Mouse (Mus musculus): Measurements from ENCODE around the gene Padi1. TPM values are rescaled to one million over a fixed set of nuclear protein-coding genes. Genes with fewer than 3 reads are reported as not detected.
A peak's percentile ranks its signal among the peaks of the same experiment; 100 is the strongest.

The Padi1 gene
- polyA plus RNA-seq, 1 experiment from 2014 or later = 0.02 TPM

DNA sequence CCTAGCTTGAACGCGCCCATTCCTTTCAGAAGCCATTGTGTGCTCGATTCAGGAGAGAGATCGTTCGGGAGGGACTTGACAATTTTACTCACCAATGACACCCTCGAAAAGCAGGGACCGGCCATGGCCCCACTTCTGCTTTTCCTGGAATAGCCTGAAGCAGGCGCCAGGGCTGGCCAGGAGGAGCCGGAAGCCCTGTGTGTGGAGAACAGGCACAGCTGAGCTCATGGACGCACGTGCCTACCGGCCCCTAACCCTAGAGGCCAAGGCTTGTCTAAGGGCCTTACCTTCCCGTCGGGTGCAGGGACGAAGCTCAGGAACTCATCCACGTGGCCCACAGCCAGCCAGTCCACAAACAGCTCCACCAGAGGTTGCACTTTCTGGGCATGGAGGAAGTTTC is 54.5 kb downstream of the Padi1 start:
- H3K9me3 ChIP-seq (ENCODE audit: low read length) = 0 out of 2 replicates have a peak, but pooled peaks cover 3% of the 10 kb centered on the region
- H3K4me1 ChIP-seq (ENCODE audit: insufficient read depth) = no peaks in the 10 kb centered on the region; the same call in 1 of the 2 replicates
- H3K4me2 ChIP-seq (ENCODE audit: low read depth, low read length) = no peak overlapping the region
- ATAC-seq = no peak
- H3K4me3 ChIP-seq (ENCODE audit: low read depth, low read length) = no peak overlapping the region
- no peak for TF ChIP-seq CTCF (IDR thresholded peaks at IDR 0.05; ENCODE audit: low read depth)
- H3K27me3 ChIP-seq (ENCODE audit: insufficient read depth, low read length) = no peaks in the 10 kb centered on the region
- no peak for DNase-seq
- WGBS (ENCODE audit: insufficient replicate concordance) = 62% methylated on average over 16 of the region's 16 CpGs
- no peak overlapping the region for H3K27ac ChIP-seq (ENCODE audit: low read depth)
- no peaks in the 10 kb centered on the region for H3K36me3 ChIP-seq (replicated peaks; ENCODE audit: insufficient read depth, low read length)
- H3K9ac ChIP-seq (replicated peaks) = no peak overlapping the region

DNA sequence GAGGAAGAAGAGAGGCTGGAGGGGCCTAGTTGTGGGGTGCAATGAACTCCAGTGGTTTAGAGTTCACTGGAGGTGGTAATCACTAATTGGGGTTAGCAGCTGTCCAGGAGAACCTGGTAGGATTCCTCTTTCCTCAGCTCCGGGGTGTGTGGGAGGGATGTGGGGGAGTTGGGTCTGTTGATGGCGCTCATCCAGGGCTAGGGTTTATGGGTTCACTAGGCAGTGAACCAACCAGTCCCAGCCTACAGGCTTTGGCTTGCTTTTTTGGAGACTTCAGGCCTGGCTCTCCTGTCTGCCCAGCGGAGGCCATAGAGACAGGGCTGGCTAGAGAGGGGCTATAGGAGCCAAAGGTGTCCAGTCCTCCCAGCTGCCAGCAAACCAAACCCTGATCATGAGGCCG is 55.6 kb downstream of the Padi1 start:
- WGBS (ENCODE audit: insufficient replicate concordance) = 79% methylated on average over 4 of the region's 4 CpGs
- 0 out of 2 replicates have a peak, but pooled peaks cover 3% of the 10 kb centered on the region for H3K9me3 ChIP-seq (ENCODE audit: low read length)

DNA sequence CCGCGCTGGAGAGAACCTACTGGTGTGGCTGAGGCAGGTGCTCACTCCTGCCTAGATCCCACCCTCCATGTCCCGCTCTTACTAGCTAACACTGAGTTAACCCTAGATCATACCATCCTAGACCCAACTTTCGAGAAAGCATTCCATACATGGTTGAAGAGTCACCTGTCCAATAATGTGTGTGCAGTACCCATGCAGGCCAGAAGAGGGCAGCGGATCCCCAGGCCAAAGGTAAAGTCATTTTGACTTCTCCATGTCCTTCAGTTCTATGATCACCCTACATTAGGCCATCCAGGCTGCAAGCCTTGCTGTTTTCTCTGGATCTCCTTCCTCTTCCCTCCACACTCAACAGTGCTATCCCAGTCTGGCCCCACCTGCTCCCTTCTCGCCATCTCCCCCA is 56.6 kb downstream of the Padi1 start:
- Histone ChIP-seq H3K4me1 (ENCODE audit: insufficient read depth) (no peaks in the 10 kb centered on the region; the same call in 1 of the 2 replicates), H3K4me2 (ENCODE audit: low read depth, low read length) (0 out of 2 replicates have a peak overlapping the region, but pooled peaks have one; percentile 14), H3K9me3 (ENCODE audit: low read length) (0 out of 2 replicates have a peak, but pooled peaks cover 3% of the 10 kb centered on the region), H3K27ac (ENCODE audit: low read depth) (peak overlapping the region; percentile 61), H3K27me3 (ENCODE audit: insufficient read depth, low read length) (no peaks in the 10 kb centered on the region), H3K9ac (replicated peaks) (no peak overlapping the region), H3K4me3 (ENCODE audit: low read depth, low read length) (no peak overlapping the region), H3K36me3 (replicated peaks; ENCODE audit: insufficient read depth, low read length) (no peaks in the 10 kb centered on the region)
- TF ChIP-seq EP300 (IDR thresholded peaks at IDR 0.05; ENCODE audit: low read depth) (no peak), CTCF (IDR thresholded peaks at IDR 0.05; ENCODE audit: low read depth) (peak; percentile 97)
- 55% methylated on average over 6 of the region's 6 CpGs for WGBS (ENCODE audit: insufficient replicate concordance)
- 0 out of 2 replicates have a peak, but pooled peaks have one; percentile 30 for ATAC-seq
- peak; percentile 80 for DNase-seq

More for the DNA sequence above, 55.6 kb downstream of the Padi1 start:
- H3K27ac ChIP-seq (ENCODE audit: low read depth) = no peak overlapping the region
- no peaks in the 10 kb centered on the region for H3K36me3 ChIP-seq (replicated peaks; ENCODE audit: insufficient read depth, low read length)
- DNase-seq = no peak
- no peaks in the 10 kb centered on the region; the same call in 1 of the 2 replicates for H3K4me1 ChIP-seq (ENCODE audit: insufficient read depth)
- no peak overlapping the region for H3K4me2 ChIP-seq (ENCODE audit: low read depth, low read length)
- H3K27me3 ChIP-seq (ENCODE audit: insufficient read depth, low read length) = no peaks in the 10 kb centered on the region
- H3K4me3 ChIP-seq (ENCODE audit: low read depth, low read length) = no peak overlapping the region
- H3K9ac ChIP-seq (replicated peaks) = no peak overlapping the region
- ATAC-seq = no peak
- no peak for TF ChIP-seq CTCF (IDR thresholded peaks at IDR 0.05; ENCODE audit: low read depth)
- TF ChIP-seq EP300 (IDR thresholded peaks at IDR 0.05; ENCODE audit: low read depth) = no peak

DNA sequence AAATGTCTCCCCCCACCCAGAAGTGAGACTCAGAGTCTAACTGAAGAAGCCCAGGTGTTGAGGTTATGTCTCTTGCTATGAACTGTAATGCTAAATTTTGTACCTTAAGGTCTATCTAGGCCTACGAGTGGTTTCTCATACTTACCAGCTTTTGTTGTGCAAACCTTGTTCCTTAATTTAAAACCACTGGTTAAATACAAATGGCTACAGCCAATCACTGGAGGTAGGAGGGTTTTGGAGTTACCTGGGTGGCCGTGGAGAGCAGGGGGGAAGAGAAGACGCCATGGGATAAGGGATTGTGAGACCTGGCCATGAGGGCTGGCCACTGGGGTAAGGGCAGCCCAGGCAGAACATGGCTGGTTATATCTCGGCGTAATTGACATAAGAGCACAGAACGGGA is 57.3 kb downstream of the Padi1 start:
- TF ChIP-seq CTCF (IDR thresholded peaks at IDR 0.05; ENCODE audit: low read depth) = no peak
- ATAC-seq (no peak), DNase-seq (no peak)
- no peak overlapping the region for H3K9ac ChIP-seq (replicated peaks)
- no peaks in the 10 kb centered on the region for H3K36me3 ChIP-seq (replicated peaks; ENCODE audit: insufficient read depth, low read length)
- WGBS (ENCODE audit: insufficient replicate concordance) = 61% methylated on average over 6 of the region's 6 CpGs
- 0 out of 2 replicates have a peak, but pooled peaks cover 3% of the 10 kb centered on the region for H3K9me3 ChIP-seq (ENCODE audit: low read length)
- H3K4me2 ChIP-seq (ENCODE audit: low read depth, low read length) = peak overlapping the region; percentile 18; the same call in 1 of the 2 replicates
- H3K4me3 ChIP-seq (ENCODE audit: low read depth, low read length) = no peak overlapping the region
- H3K4me1 ChIP-seq (ENCODE audit: insufficient read depth) = no peaks in the 10 kb centered on the region; the same call in 1 of the 2 replicates
- no peaks in the 10 kb centered on the region for H3K27me3 ChIP-seq (ENCODE audit: insufficient read depth, low read length)
- peak overlapping the region; percentile 76 for H3K27ac ChIP-seq (ENCODE audit: low read depth)

DNA sequence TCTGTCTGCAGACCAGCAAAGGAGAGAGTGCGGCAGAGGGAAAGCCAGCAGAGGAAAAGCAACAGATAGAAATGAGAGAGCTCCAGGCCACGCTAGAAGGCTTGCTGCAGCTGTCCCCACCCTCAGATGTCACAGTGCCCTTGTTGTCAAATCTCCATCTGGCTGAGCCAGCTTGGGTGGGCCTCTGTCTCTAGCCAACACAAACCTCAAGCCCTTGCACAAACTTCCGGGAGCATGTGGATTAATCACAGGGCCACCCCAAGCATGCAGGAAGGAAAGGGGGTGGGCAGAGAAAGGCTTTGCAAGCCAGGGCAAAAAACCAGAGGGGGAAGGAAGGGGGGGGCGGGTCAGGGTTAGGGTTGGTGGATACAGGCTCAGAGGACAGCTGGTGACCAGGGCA is 58.2 kb downstream of the Padi1 start:
- ATAC-seq = peak; percentile 52
- Histone ChIP-seq H3K4me1 (ENCODE audit: insufficient read depth) (no peaks in the 10 kb centered on the region; the same call in 1 of the 2 replicates), H3K36me3 (replicated peaks; ENCODE audit: insufficient read depth, low read length) (no peaks in the 10 kb centered on the region), H3K27ac (ENCODE audit: low read depth) (peak overlapping the region; percentile 76), H3K27me3 (ENCODE audit: insufficient read depth, low read length) (no peaks in the 10 kb centered on the region), H3K4me2 (ENCODE audit: low read depth, low read length) (no peak overlapping the region; the same call in 1 of the 2 replicates), H3K9me3 (ENCODE audit: low read length) (0 out of 2 replicates have a peak, but pooled peaks cover 3% of the 10 kb centered on the region), H3K9ac (replicated peaks) (no peak overlapping the region), H3K4me3 (ENCODE audit: low read depth, low read length) (no peak overlapping the region)
- TF ChIP-seq EP300 (IDR thresholded peaks at IDR 0.05; ENCODE audit: low read depth) (no peak), CTCF (IDR thresholded peaks at IDR 0.05; ENCODE audit: low read depth) (no peak)
- WGBS (ENCODE audit: insufficient replicate concordance) = 34% methylated on average over 4 of the region's 4 CpGs
- peak; percentile 54 for DNase-seq

DNA sequence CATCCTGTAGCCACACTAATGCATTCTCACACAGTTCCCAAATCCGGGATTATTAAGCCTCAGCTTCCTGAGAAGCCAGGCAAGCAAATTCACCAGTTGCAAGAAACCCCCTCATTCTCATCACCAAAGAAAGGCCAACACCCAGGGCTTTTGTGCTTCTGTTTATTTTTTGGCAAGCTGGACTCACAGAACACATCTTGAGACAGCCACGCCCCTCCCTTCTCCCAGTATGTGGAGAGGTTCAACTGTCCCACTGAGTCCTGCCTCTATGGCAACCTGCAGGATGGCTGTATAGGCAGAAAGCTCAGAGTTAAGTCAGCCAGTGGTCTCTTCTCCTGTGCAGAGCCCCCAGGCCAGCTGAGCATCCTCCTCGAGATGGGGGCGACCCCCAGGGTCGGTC is 60.4 kb downstream of the Padi1 start:
- ATAC-seq = no peak
- Histone ChIP-seq H3K36me3 (replicated peaks; ENCODE audit: insufficient read depth, low read length) (no peaks in the 10 kb centered on the region), H3K27me3 (ENCODE audit: insufficient read depth, low read length) (no peaks in the 10 kb centered on the region), H3K4me3 (ENCODE audit: low read depth, low read length) (no peak overlapping the region), H3K27ac (ENCODE audit: low read depth) (no peak overlapping the region), H3K4me1 (ENCODE audit: insufficient read depth) (no peaks in the 10 kb centered on the region), H3K4me2 (ENCODE audit: low read depth, low read length) (no peak overlapping the region), H3K9ac (replicated peaks) (no peak overlapping the region), H3K9me3 (ENCODE audit: low read length) (0 out of 2 replicates have a peak, but pooled peaks cover 3% of the 10 kb centered on the region)
- 84% methylated on average over 5 of the region's 5 CpGs for WGBS (ENCODE audit: insufficient replicate concordance)
- no peak for DNase-seq
- TF ChIP-seq CTCF (IDR thresholded peaks at IDR 0.05; ENCODE audit: low read depth) (no peak), EP300 (IDR thresholded peaks at IDR 0.05; ENCODE audit: low read depth) (no peak)
